Mouse (Mus musculus) naive thymus-derived CD4-positive, alpha-beta T cell, adult 2 months (primary cell): ENCODE results near the gene Doc2g.

ENCODE experiments used
- DNase-seq: peaks from one replicate; pipeline ENCODE4 v3.0.0-alpha.2; 2011; ENCODE audit warnings: low read depth

The Doc2g gene

GRCm38 (mm10) chr19:4052516-4053030 lies 49.5 kb downstream of the Doc2g start:
- DNase-seq, result no peak

- no peak for DNase-seq
Measured at GRCm38 (mm10) chr19:4054613-4055012, 51.5 kb downstream of the Doc2g start.

DNA sequence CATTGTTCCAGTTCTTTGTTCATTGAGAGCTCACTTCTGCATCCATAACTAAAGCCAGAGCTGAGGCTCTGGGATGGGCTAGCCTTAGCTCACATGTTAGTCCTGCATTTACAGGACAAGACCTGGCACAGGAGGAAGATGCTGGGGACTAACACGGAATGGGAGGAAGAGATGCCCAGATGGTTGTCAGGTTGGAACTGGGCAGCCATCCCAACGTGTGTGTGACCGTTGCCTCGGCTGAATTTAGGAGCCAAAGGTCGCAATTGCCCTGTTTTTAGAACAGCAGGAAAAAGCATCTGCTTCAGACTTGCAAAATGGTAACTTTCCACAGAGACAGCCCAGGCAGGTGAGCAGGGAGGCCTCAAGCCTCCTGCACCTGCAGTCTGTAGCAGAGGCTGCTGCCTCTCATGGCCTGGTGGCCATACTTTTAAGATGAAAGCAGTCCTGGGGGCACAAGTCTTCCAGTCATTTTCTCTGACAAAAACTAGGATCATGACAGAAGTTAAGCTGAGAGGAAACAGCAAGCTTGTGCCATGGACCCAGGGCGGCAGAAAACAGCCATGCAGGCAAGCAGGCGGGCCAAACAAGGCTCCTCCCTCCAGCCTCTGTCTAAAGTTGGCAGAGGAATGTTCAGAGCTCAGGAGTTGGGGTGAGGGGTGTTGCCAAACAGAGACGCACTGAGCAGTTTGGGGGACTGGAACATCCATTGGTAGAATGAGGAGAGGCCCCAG lies 52.3 kb downstream of the Doc2g start:
- no peak for DNase-seq

DNA sequence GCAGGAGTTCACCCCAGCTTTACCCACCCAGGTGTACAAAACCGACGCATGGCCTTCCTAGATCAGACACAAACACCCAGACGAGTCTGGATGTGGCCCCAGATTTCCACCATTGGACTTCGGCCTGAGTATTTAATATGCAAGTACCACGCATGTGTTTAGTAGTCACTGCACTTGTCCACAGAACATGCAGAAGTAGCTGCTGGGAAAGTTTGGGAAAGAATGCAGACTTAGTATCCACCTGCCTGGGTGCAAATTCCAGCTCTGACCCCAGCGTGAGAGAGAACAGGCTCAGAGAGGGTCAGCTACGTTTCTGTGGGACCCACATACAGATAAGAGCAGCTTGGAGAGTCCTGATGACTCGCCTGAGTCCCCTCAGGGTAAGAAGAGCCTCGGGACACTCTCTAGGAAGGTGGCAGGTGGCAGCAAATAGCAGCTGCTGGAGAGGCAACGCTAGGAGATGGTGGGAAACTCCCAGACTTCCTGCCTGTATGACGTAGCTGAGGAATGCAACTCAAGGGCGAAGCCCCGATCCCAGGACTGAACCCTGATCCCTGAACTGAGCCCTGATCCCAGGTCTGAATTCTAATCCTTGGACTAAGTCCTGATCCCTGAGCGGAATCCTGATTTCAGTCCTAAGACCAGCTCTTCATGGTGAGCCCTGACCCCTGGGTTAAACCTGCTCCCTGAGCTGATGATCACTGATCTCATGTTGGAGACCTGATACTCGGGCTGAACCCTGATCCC lies 53.0 kb downstream of the Doc2g start:
- no peak for DNase-seq
